Mouse (Mus musculus): Measurements from ENCODE around the gene Rpl7l1.
A peak's percentile ranks its signal among the peaks of the same experiment; 100 is the strongest.
"Not testable (repeated sequence)": the region's sequence is repeated elsewhere in the genome, so short reads cannot be mapped to it uniquely, and the experiment has no call there.

Rpl7l1 gene

GRCm38 (mm10) chr17:46774131-46774472 lies 8.4 kb downstream of the Rpl7l1 start:
- no peak for DNase-seq

- DNase-seq: peak; percentile 30 to 36
Observed at GRCm38 (mm10) chr17:46773278-46774130, 9.0 kb downstream of the Rpl7l1 start.

GRCm38 (mm10) chr17:46772404-46773277 lies 9.8 kb downstream of the Rpl7l1 start, which contains the start of gene 2310039H08Rik:
Gene 2310039H08Rik, plus strand, starts transcription at chr17:46772635.
- DNase-seq: peak; percentile 88

- DNase-seq: no peak
Observed at GRCm38 (mm10) chr17:46772038-46772403, 10.5 kb downstream of the Rpl7l1 start.

- DNase-seq: no peak
Observed at GRCm38 (mm10) chr17:46771616-46772015, 10.9 kb downstream of the Rpl7l1 start.

- DNase-seq: no peak
Observed at GRCm38 (mm10) chr17:46771025-46771424, 11.4 kb downstream of the Rpl7l1 start.

- DNase-seq: no peak
Observed at GRCm38 (mm10) chr17:46770546-46770945, 11.9 kb downstream of the Rpl7l1 start.

- peak; percentile 35 to 51 for DNase-seq
Observed at GRCm38 (mm10) chr17:46767868-46768267, 14.6 kb downstream of the Rpl7l1 start.

- not testable (repeated sequence) for DNase-seq
Observed at GRCm38 (mm10) chr17:46764916-46765315, 17.6 kb downstream of the Rpl7l1 start.

GRCm38 (mm10) chr17:46763544-46763943 lies 18.9 kb downstream of the Rpl7l1 start, which contains the start of gene Ptcra:
Gene Ptcra, minus strand, starts transcription at chr17:46763712.
- no peak for DNase-seq

- no peak for DNase-seq
Observed at GRCm38 (mm10) chr17:46758753-46759152, 23.7 kb downstream of the Rpl7l1 start.

- peak; percentile 98 to 99 for DNase-seq
Observed at GRCm38 (mm10) chr17:46751794-46752556, 30.5 kb downstream of the Rpl7l1 start, which contains the start of gene Cnpy3. Gene Cnpy3, minus strand, starts transcription at chr17:46752214.

- no peak for DNase-seq
Observed at GRCm38 (mm10) chr17:46751056-46751793, 31.2 kb downstream of the Rpl7l1 start.

GRCm38 (mm10) chr17:46750580-46750979 lies 31.9 kb downstream of the Rpl7l1 start:
- no peak for DNase-seq

GRCm38 (mm10) chr17:46749282-46749681 lies 33.2 kb downstream of the Rpl7l1 start:
- no peak for DNase-seq

GRCm38 (mm10) chr17:46747806-46748205 lies 34.7 kb downstream of the Rpl7l1 start:
- peak in 1 of 2 experiments; percentile 27 for DNase-seq

GRCm38 (mm10) chr17:46747234-46747633 lies 35.2 kb downstream of the Rpl7l1 start:
- no peak for DNase-seq

- DNase-seq: no peak
Observed at GRCm38 (mm10) chr17:46745506-46745905, 37.0 kb downstream of the Rpl7l1 start.

- DNase-seq: peak in 1 of 2 experiments; percentile 27
Observed at GRCm38 (mm10) chr17:46742986-46743385, 39.5 kb downstream of the Rpl7l1 start.

GRCm38 (mm10) chr17:46741305-46741704 lies 41.2 kb downstream of the Rpl7l1 start:
- DNase-seq: no peak

- DNase-seq: peak in 1 of 2 experiments; percentile 66
Observed at GRCm38 (mm10) chr17:46736160-46736559, 46.3 kb downstream of the Rpl7l1 start.

GRCm38 (mm10) chr17:46735287-46735686 lies 47.2 kb downstream of the Rpl7l1 start:
- no peak for DNase-seq
